Comparison of ENCODE assay signal across 20 mouse cellular contexts in the genomic region with DNA sequence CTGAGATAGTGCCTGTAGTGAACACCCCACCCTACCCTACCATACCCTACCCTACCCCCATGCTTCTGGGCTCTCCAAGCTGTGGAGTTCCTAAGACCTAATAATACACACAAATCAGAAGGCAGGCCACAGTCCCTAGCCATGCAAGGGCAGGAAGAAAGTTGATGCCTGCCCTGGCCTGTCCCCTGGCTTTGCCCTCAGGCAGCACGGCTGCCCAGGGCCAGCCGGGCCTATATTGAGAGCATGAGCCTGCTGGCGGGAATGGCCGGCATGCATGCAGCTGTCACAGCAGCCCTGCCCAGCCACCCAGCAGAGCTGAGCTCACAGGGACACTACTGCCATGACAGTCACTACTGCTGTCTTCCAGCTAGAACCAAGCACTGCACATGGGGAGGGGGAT. TPM values are rescaled to one million over a fixed set of nuclear protein-coding genes. Genes with fewer than 3 reads are reported as not detected.
DNase-seq lines count a peak whose midpoint lies in the region; ATAC-seq and TF ChIP-seq lines count a peak whose summit lies in the region.
"Had no signal": no experiment of that assay in that cellular context is flagged by ENCODE, and none has a peak within 500 bp of the region (broad histone marks: within the 10 kb centered on the region; RNA-seq: fewer than 3 reads in every experiment).

No protein-coding gene starts in this region.

- no peaks in the 10 kb centered on the region for H3K9me3 ChIP-seq in midbrain, postnatal 0 days (ENCODE audit: low read length)
- H3K9me3 ChIP-seq: embryonic facial prominence, embryonic 13.5 days; liver, embryonic 15.5 days; midbrain, embryonic 10.5 days had no signal

- H3K4me3 ChIP-seq in layer of hippocampus, adult 2 months: no peak overlapping the region
- H3K4me3 ChIP-seq in cortical plate, adult 2 months (ENCODE audit: insufficient read depth, low read length): no peak overlapping the region
- H3K4me3 ChIP-seq in macrophage (ENCODE audit: inconsistent target): no peak overlapping the region
- H3K4me3 ChIP-seq in midbrain, postnatal 0 days (ENCODE audit: low read depth, low read length): no peak overlapping the region
- H3K4me3 ChIP-seq: embryonic facial prominence, embryonic 13.5 days; liver, embryonic 15.5 days; midbrain, embryonic 10.5 days had no signal

- 92% methylated on average over 4 of the region's 4 CpGs for WGBS in macrophage (ENCODE audit: missing documents)
- 74% methylated on average over 4 of the region's 4 CpGs for WGBS in midbrain, postnatal 0 days

- H3K27me3 ChIP-seq in midbrain, postnatal 0 days (ENCODE audit: insufficient read depth, low read length): no peaks in the 10 kb centered on the region

- no peak for DNase-seq in layer of hippocampus, adult 2 months (ENCODE audit: low spot score in 2 of 2)
- DNase-seq in layer of hippocampus, adult 8-10 months (ENCODE audit: low spot score in 2 of 2): no peak
- peak; percentile 81 to 90 for DNase-seq in gastrocnemius, adult 8-10 months (ENCODE audit: low spot score in 2 of 2)
- DNase-seq in spleen, postnatal 36 days (ENCODE audit: low spot score in 2 of 2): no peak
- no peak for DNase-seq in midbrain, postnatal 0 days (ENCODE audit: low spot score)
- no peak for DNase-seq in lung, postnatal 4 days
- DNase-seq: adrenal gland, postnatal 10 days; cerebellum, adult 9-11 months; kidney, adult 11 months; left cerebral cortex, postnatal 4 days; spleen, adult 18-20 months; thymus, postnatal 36 days had no signal

- TF ChIP-seq CTCF in layer of hippocampus, adult 2 months (conservative IDR thresholded peaks at IDR 0.05): no peak
- no peak for TF ChIP-seq CTCF in cortical plate, adult 2 months (IDR thresholded peaks at IDR 0.05; ENCODE audit: extremely low read depth, insufficient read depth, low read length)
- TF ChIP-seq CTCF in midbrain, postnatal 0 days (IDR thresholded peaks at IDR 0.05): no peak

- peak overlapping the region; percentile 98 for H3K27ac ChIP-seq in layer of hippocampus, adult 2 months
- H3K27ac ChIP-seq in cortical plate, adult 2 months (ENCODE audit: insufficient read depth, low read length): peak overlapping the region; percentile 92
- H3K27ac ChIP-seq in macrophage: peak overlapping the region; percentile 99
- no peak overlapping the region for H3K27ac ChIP-seq in midbrain, postnatal 0 days (ENCODE audit: low read depth, low read length)
- H3K27ac ChIP-seq: embryonic facial prominence, embryonic 13.5 days; hindbrain, postnatal 0 days; liver, embryonic 15.5 days; midbrain, embryonic 10.5 days had no signal

- ATAC-seq in midbrain, postnatal 0 days (ENCODE audit: low FRiP score): no peak
- ATAC-seq: hindbrain, postnatal 0 days; lung, postnatal 0 days had no signal

- peaks cover 17% of the 10 kb centered on the region for H3K4me1 ChIP-seq in cortical plate, adult 2 months (ENCODE audit: control insufficient read depth, insufficient read depth, low read length)
- peaks cover 12% of the 10 kb centered on the region; the same call in 1 of the 2 replicates for H3K4me1 ChIP-seq in midbrain, postnatal 0 days (ENCODE audit: insufficient read depth, low read length)
- H3K4me1 ChIP-seq: liver, embryonic 15.5 days had no signal

- no peak overlapping the region for H3K4me2 ChIP-seq in midbrain, postnatal 0 days (ENCODE audit: low read depth, low read length, poor library complexity, severe bottlenecking)
- H3K4me2 ChIP-seq: embryonic facial prominence, embryonic 13.5 days; liver, embryonic 15.5 days had no signal

- no peaks in the 10 kb centered on the region for H3K36me3 ChIP-seq in macrophage (ENCODE audit: inconsistent target)
- no peaks in the 10 kb centered on the region for H3K36me3 ChIP-seq in midbrain, postnatal 0 days (ENCODE audit: insufficient read depth, low read length)
- H3K36me3 ChIP-seq: embryonic facial prominence, embryonic 13.5 days; liver, embryonic 15.5 days; midbrain, embryonic 10.5 days had no signal

- H3K79me2 ChIP-seq in macrophage (ENCODE audit: inconsistent target): no peaks in the 10 kb centered on the region

- no peak overlapping the region for H3K9ac ChIP-seq in midbrain, postnatal 0 days (replicated peaks; ENCODE audit: low read length, poor library complexity, severe bottlenecking)
- H3K9ac ChIP-seq: embryonic facial prominence, embryonic 13.5 days; liver, embryonic 15.5 days had no signal

- no peak for TF ChIP-seq POLR2A in cortical plate, adult 2 months (IDR thresholded peaks at IDR 0.05; ENCODE audit: extremely low read depth, insufficient read depth, low read length)

RNA-seq across cellular contexts. Expression of a gene that starts 11.5 kb away (rescaled TPM):
- total RNA-seq in layer of hippocampus, adult 2 months (2021): 1 to 10 TPM; 6.0 to 6.5 TPM
- 1 to 10 TPM; 5.7 to 9.3 (median 7.2) TPM for total RNA-seq in layer of hippocampus, adult 8-10 months (2022)
- polyA plus RNA-seq in cortical plate, adult 2 months (2012; rRNA removed): 24.6 and 33.3 TPM in 2 replicates
- over 10,000 TPM; 41,837 to 48,547 (median 43,671) TPM for total RNA-seq in gastrocnemius, adult 8-10 months (2022)
- total RNA-seq in macrophage (2018; cell fraction: chromatin; rRNA removed): under 1 TPM in 2 of 26 experiments, not detected in 24; 0.47 to 0.71 TPM
- under 1 TPM in 2 of 26 experiments, not detected in 24; 0.05 to 0.13 TPM for total RNA-seq in macrophage (2018; cell fraction: cytosol; rRNA removed)
- total RNA-seq in macrophage (2018; cell fraction: nucleus; rRNA removed): not detected
- polyA plus RNA-seq in macrophage (2018): not detected in 3 replicates
- total RNA-seq in midbrain, postnatal 0 days (2014; rRNA removed): 12.3 and 22.7 TPM in 2 replicates
- polyA plus RNA-seq in midbrain, postnatal 0 days (2015; fragmentation: Nextera tagmentation; extraction: Ambion mirVana): 18.9 and 19.5 TPM in 2 replicates
- total RNA-seq: hematopoietic stem cell, adult 5-6 weeks had no signal

RNA-seq across cellular contexts. Expression of a gene that starts 23.1 kb away (rescaled TPM):
- 10 to 100 TPM; 62.3 to 62.7 TPM for total RNA-seq in layer of hippocampus, adult 2 months (2021)
- 10 to 100 TPM; 52.3 to 55.6 (median 53.4) TPM for total RNA-seq in layer of hippocampus, adult 8-10 months (2022)
- polyA plus RNA-seq in cortical plate, adult 2 months (2012; rRNA removed): 45.1 and 48.1 TPM in 2 replicates
- total RNA-seq in gastrocnemius, adult 8-10 months (2022): under 1 TPM; 0.22 to 0.51 (median 0.28) TPM
- 10 to 100 TPM in 2 of 26 experiments, 1 to 10 TPM in 22, under 1 TPM in 2; 0.91 to 17.6 (median 4.5) TPM for total RNA-seq in macrophage (2018; cell fraction: chromatin; rRNA removed)
- 1 to 10 TPM in 23 of 26 experiments, under 1 TPM in 3; 0.30 to 4.9 (median 2.5) TPM for total RNA-seq in macrophage (2018; cell fraction: cytosol; rRNA removed)
- total RNA-seq in macrophage (2018; cell fraction: nucleus; rRNA removed): 10 to 100 TPM in 3 of 26 experiments, 1 to 10 TPM in 20, under 1 TPM in 3; 0.69 to 16.2 (median 4.4) TPM
- polyA plus RNA-seq in macrophage (2018): 2.6 to 6.1 TPM (median 3.2 TPM) in 3 replicates
- total RNA-seq in midbrain, postnatal 0 days (2014; rRNA removed): 9.9 and 16.3 TPM in 2 replicates
- 5.2 and 5.5 TPM in 2 replicates for polyA plus RNA-seq in midbrain, postnatal 0 days (2015; fragmentation: Nextera tagmentation; extraction: Ambion mirVana)

Comparison
In these comparisons a context has a peak if more than half of its experiments do, and no peak if none do; other contexts are left out.
1. DNase-seq: peak in gastrocnemius, adult 8-10 months (2 of 2); none in layer of hippocampus, adult 2 months (0 of 2), layer of hippocampus, adult 8-10 months (0 of 2), spleen, postnatal 36 days (0 of 2), midbrain, postnatal 0 days (single experiment) and lung, postnatal 4 days (0 of 2).
2. RNA of a gene that starts 11.5 kb away (total RNA-seq): 41,837 to 48,547 TPM in gastrocnemius, adult 8-10 months; 12.3 to 22.7 TPM in midbrain, postnatal 0 days, 5.7 to 9.3 TPM in layer of hippocampus, adult 8-10 months and 6.0 to 6.5 TPM in layer of hippocampus, adult 2 months; every median in the first group is over 1,000 times any median in the second.